Mouse (Mus musculus): ENCODE data around the gene Lcp2.
A peak's percentile ranks its signal among the peaks of the same experiment; 100 is the strongest.
"Not testable (repeated sequence)": the region's sequence is repeated elsewhere in the genome, so short reads cannot be mapped to it uniquely, and the experiment has no call there.

The Lcp2 gene

DNA sequence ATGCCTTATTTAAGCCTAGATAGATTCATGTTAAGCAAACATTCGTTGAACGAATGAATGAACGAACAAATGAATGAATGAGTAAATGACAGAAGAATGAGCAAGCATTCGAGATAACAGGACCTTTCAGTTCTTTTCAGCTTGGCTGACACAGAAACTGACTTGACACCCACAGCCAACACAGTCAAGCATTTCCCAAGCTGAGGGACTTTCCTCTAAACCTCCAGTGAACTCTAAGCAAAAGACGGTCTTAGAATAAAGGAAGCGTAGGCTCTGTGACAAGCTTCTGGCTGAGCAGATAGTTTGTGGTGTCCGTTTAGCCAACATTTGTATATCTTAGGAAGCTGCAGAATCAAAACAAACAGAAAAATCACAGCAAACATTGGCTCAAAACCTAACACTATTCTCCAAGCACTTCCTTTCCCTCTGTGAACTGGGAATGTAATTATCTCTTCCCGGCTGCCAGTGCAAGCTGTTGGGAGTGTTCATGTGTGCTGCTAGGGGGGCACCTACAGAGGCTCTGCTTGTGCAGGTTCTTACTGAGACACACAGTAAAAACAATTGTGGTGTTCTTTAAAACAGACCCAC lies 39.5 kb downstream of the Lcp2 start:
- DNase-seq (ENCODE audit: low read depth, low spot score) = no peak

DNA sequence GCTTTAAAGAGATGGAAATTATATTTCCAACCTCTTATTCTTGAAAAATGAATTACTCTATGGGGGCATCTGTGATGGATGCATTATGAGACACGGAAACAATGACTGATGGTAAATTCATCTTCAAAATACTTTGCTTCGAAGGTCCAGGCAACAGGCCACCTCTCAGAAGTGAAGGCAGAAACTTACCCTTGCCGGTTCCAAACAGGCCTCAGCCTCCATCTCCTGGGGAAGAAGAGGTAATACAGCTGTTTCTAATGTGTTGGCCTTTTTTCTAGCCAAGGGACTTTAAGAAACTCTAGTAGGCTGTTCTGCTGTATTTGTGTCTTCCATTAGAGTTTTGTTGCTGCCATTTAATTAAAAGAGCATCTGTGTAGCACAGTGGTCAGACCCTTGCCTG lies 40.3 kb downstream of the Lcp2 start:
- DNase-seq (ENCODE audit: low read depth, low spot score) = no peak

DNA sequence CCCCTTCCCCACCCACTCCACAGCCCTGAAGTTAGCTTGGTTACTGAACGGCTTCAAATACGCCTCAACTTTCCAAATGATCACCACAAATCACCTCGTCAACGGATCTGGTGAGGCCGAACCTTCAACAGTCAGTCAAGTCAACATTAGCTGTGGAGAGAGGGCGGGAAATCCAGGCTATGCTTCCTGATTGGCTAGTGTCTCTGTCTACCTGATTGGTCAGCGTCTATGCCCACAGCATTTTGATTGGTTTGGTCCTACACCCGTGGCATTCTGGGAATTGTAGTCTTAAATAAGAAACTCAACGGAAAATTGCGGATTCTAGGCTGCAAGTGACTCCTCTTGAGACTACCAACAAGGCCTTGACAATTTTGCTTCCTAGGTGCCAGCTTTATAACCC lies 51.7 kb downstream of the Lcp2 start, which contains the start of gene 4930469K13Rik:
Gene 4930469K13Rik (minus strand): TSS at position 133 of the 400 bp plus-strand sequence.
- DNase-seq (ENCODE audit: low read depth, low spot score) = no peak

DNA sequence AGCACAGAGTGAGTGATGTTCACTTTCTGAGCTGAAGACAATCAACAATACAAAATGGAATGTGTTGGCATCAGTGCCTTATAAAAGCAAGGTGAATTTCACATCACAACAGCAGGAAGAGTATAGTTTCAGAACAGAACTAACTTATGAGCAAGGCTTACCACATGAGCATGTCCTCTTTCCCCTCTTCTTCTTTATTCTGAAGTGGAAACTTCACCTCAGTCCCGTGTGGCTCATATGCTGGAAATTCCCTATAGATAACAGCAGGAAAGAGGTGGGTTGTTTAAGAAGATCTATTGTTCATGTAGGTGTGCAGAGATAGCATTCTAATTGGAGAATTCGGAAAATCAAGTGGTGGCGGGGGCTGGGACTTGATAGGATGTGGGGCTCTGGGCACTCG lies 55.1 kb downstream of the Lcp2 start:
- DNase-seq (ENCODE audit: low read depth, low spot score) = no peak

DNA sequence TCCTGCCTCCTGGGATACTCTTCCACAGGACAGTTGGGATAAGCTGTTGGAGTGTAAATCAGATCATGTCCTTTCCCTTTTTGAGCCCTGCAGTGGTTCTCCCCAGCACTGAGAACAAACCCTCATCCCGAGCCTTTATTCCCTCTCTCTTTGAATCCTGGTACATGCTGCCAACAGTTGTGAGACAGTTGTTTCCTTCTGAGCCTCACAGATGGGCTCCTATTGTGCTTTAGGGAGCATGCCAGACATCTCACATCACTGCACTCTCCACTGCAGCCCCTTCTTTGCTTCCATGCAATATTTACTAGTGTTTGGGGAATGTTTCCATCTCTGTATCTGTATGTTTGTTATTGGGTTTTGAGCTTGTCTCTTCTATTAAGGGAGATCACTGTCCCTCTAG lies 58.2 kb downstream of the Lcp2 start:
- no peak for DNase-seq (ENCODE audit: low read depth, low spot score)

DNA sequence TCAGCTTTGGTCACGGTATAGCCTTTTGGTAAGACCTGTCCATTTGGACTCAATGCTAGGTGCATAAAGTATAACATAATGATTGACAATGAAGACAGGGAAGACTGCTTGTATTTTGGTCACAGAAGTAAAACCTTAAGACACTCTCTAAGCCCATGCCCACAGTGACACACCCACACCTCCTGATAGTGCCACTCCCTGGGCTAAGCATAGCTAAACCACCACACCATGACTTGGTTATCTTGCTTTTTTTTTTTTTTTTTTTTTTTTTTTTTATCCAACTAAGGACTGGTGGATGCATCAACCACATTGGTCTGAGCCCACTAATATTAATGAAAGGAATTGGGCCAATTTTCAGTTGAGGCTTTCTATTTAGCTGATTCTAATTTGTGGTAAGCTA lies 62.5 kb downstream of the Lcp2 start:
- DNase-seq (ENCODE audit: low read depth, low spot score) = no peak

DNA sequence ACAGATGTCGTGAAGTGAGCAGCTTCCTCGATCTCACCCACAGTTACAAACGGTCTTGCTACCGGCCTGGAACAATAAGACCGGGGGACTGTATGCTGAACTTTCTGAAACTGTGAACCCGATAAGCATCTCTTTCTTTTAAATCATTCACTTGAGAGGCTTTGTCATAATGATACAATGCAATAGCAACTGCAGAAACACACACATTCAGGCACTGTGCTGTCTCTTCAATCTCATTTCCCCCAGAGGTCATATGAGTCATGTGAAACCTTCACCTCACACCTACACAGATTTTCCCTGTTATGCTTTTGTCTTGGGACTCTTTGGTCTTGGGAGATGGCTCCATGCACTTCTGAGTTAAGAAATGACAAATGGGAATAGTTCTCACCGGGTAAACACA lies 65.2 kb downstream of the Lcp2 start:
- no peak for DNase-seq (ENCODE audit: low read depth, low spot score)

DNA sequence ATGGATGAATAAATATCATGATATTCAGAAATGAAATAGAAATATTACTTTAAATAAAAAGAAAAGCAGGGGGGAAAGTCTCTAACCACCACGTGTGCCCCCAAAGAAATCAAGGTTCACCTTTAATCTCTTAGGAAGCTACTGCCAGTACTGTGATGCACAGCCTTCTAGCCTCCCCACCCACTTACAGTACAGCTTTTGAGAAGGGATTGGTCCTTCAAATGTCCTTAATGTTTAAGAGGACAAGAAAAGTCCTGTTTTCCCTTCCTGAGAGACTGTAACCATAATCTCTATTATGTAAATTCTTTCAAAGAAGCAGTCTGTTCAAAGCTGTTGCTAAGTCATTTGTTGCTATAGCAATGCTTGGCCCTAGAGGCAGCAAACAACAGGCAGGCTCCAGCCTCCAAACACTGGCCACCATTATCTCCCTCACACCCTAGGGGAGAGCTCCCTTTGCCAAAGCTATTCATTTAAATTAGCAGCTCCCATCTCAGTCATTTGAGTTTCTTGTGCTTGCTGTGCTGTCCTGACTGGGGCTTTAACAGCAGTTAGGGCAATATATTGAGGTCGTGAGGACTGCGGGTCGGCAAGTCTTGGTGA lies 66.2 kb downstream of the Lcp2 start:
- DNase-seq (ENCODE audit: low read depth, low spot score) = no peak

DNA sequence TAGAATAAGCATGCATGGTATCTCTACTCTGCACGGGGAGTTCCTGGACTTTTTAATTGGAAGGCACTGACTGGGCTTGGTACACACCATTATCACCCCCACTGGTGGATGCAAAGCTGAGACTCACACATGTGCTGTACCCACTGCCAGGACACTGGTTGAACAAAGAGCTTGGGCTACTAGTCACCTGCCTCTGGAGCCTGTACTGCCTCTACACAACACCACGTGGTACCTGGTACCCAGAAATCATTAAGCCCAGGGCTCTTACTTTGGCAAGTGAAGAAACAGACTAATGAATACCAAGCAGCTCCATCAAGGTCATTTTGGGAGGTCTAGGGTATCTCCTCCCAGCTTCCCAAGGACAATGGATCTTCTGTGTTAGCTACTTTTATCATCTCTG lies 67.0 kb downstream of the Lcp2 start:
- DNase-seq (ENCODE audit: low read depth, low spot score) = no peak

DNA sequence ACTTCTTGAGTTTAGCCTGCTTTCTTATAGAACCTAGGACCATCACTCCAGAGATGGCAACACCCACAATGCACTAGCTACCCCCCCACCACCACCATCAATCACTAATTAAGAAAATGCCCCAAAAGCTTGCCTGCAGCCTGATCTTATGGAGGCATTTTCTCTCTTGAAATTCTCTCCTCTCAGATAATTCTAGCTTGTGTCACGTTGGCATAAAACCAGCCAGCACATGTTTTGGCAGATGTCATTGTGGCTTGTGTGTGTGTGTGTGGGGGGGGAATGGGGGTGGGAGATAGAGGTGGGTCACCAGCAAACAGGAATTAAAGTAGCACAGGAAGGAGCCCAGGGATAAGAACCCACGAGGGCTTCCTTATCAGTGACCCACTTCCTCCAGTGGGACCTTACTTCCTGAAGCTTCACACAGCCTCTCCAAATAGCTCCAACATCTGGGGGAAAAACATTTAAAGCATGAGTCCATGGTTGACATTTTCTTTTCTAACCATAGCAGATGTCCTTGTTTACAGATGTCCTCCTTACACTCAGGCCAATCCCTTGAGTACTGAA lies 69.9 kb downstream of the Lcp2 start:
- DNase-seq (ENCODE audit: low read depth, low spot score) = no peak

DNA sequence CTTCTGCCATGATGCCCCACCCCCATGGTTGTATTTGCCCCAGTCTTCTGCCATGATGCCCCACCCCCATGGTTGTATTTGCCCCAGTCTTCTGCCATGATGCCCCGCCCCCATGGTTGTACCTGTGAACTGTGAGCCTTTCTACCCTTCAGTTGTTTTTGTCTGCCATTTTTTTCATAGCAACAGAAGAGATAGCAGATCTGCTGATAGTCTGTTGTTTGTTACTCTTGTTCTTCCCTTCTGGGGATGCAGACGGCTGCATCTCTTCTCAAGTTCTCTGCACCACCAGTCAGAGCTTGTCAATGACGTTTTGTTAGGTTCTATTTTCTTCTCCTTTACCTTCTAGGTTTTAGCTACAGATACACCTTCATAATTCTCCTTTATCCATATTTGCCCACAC lies 70.9 kb downstream of the Lcp2 start:
- DNase-seq (ENCODE audit: low read depth, low spot score) = no peak

DNA sequence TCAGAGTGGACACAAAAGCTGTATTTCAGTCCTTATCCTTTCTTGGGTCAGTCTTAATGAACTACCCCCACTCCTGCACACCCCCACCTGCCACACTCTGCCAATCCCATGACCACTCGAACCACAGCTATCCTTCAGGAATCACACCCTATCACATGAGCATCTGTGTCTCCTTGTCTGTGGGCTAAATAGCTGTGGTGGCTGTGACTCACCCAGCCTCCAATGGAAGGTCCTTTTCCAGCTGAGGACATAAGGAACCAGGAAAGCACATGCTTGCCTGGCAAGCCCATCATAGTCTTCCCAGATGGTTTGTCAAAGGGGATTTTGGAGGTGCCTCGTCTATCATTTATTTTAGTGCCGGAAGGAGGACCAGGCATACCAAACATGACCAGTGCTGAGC lies 71.6 kb downstream of the Lcp2 start:
- DNase-seq (ENCODE audit: low read depth, low spot score) = no peak

DNA sequence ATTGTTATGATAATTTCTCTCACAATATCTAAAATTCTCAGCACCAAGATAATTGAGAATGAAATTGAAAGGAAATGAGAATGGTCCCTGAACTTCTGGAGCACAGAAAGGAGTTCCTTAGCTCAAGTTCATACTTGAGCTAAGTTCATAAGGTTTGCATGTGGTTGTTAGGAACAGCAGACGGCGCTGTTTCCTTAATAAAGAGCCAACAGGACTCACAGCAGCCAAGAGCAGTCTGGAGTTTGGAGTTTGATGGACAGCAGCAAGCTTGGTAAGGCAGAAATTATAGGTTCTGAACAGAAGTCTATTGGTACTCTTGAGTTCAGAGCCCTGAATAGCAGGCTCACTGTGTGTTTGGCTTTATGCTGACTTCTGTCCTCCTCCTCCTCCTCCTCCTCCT lies 76.4 kb downstream of the Lcp2 start:
- DNase-seq (ENCODE audit: low read depth, low spot score) = no peak

DNA sequence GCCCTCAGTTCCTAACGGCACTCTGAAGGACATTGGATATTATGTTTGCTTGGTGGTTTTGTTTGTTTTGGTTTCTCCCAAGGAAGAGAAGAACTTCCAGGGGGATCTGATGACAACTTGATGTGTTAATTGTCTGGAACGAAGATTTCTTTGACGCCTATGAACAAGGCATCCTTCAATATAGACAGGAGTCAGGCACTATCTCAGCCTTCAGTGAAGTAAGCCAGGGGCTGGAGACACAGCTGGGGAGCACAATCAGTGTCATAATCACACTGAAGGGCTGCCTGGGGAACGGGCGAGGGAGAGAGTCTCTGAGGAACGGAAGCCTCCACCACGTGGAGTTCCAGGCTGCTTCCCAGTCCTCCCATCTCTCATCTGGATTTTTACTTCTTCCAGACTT lies 78.1 kb downstream of the Lcp2 start:
- peak; percentile 7 for DNase-seq (ENCODE audit: low read depth, low spot score)

DNA sequence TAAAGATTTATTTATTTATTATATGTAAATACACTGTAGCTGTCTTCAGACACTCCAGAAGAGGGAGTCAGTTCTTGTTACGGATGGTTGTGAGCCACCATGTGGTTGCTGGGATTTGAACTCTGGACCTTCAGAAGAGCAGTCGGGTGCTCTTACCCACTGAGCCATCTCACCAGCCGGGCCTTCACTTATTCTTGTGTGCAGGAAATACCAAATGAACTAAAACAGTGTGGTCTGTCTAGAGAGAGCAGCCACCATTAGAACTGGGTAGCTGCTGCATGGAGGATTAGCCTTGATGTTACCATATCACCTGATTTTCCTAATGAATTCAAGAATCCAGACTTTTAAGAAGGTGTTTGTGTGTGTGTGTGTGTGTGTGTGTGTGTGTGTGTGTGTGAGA lies 79.0 kb downstream of the Lcp2 start:
- DNase-seq (ENCODE audit: low read depth, low spot score) = not testable (repeated sequence)

DNA sequence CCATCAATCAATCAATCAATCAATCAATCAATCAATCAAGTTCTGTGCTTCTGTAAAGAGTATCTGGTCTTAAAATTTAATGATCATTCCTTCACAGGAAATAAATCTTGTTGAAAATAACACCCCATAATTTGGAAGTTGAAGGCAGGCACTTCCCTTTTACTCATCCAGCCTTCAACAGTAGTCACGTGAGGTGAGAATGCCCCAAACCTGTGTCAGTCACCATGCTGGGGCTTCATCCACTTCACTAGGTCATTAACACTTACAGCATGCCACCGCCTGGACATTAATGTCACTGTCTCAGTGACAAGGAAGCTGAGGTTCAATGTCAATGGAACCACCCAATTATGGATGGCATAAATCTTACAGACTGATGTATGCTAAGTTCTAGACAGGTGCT lies 81.7 kb downstream of the Lcp2 start:
- no peak for DNase-seq (ENCODE audit: low read depth, low spot score)

DNA sequence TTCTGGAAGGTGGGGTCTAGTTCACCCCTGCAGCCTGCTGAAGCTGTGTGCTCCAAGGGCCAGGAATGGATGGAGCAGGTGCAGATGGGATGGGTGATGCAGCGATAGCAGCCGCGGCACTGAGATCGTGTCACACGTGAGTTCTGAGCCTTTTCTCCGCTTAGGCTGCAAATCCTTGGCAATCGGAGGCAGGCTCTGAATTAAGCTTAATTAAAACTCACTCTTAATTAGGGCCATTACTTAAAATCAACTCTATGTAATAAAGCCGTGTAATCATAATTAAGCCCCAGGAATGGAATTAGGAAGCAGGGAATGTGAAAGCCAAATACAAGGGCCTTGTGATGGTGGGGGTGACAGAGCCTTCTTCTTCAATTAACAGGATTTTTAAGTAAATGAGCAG lies 92.6 kb downstream of the Lcp2 start:
- no peak for DNase-seq (ENCODE audit: low read depth, low spot score)
